Mouse (Mus musculus) left cerebral cortex, adult 2 months (tissue): ENCODE measurements around the gene Pde4dip. TPM values are rescaled to one million over a fixed set of nuclear protein-coding genes. Genes with fewer than 3 reads are reported as not detected.

ENCODE experiments used
- DNase-seq, 2 experiments: peaks; one replicate each; pipeline ENCODE4 v3.0.0; 2021 to 2022; ENCODE audit warnings: low spot score in 2 of 2, mixed read lengths in 1 of 2; ENCODE audit errors: extremely low spot score in 1 of 2
- H3K27ac ChIP-seq: fragments of 200-600 bp; 2 replicates; pipeline ENCODE4 v1.8.1; 2022
- H3K4me3 ChIP-seq: fragments of 200-600 bp; 2 replicates; pipeline ENCODE4 v1.8.1; 2022
- CTCF ChIP-seq: fragments of 200-600 bp; IDR thresholded peaks from 2 replicates; pipeline ENCODE4 v1.8.1; 2022; ENCODE audit warnings: antibody characterized with exemption, mild to moderate bottlenecking, moderate library complexity
- intact Hi-C: fragments of 180-260 bp; cut with DNase I; formaldehyde crosslinking; loops from one replicate; pipeline ENCODE4 v1.15.1; 2025
- total RNA-seq, 2 experiments: library from RNA; stranded (reverse); gene quantifications; 2 replicates each; pipeline ENCODE4 v1.2.3; 2021

Pde4dip gene
- total RNA-seq, 2 experiments from 2014 or later = 224 to 246 TPM

GRCm38 (mm10) chr3:97866696-97867095 lies 21.8 kb downstream of the Pde4dip start:
- no peak for TF ChIP-seq CTCF
- intact Hi-C loops = loop anchor here (5.0 kb wide), 1 partner anchor 99 kb away; no protein-coding TSS in a partner anchor
- peak overlapping the region; percentile 72 for H3K4me3 ChIP-seq
- DNase-seq = no peak
- H3K27ac ChIP-seq = peak overlapping the region; percentile 95; the same call in 1 of the 2 replicates

DNA sequence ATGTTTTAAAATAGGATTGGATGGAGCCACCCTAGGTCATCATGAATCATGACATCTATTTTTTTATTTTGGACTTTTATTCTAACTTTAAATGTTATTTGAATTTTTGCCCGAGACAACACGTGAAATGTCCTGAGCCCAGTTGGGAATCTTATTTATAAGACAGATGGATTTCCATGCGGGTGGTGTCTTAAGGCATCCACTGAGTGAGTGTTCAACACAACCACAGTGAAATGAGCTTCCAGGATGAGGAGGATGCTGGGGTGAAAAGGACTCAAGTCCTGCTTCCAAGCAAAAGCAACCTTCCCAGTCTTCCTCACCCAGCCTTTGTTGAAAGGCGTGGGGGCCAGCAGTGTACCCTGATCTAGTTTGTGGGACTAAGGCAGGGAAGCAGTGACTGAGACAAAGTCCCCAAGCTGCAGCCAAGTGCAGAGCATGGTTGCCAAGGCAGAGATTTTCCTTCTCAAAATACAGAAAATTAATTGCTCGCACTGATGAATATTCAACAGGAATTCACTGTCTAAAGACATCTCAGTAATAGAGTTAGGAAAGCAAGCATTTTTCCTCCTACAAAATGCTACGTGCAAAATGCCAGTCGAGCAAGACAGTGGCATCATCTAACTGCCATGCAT lies 27.6 kb downstream of the Pde4dip start:
- no peak for TF ChIP-seq CTCF
- H3K27ac ChIP-seq = peak overlapping the region; percentile 12; the same call in 1 of the 2 replicates

DNA sequence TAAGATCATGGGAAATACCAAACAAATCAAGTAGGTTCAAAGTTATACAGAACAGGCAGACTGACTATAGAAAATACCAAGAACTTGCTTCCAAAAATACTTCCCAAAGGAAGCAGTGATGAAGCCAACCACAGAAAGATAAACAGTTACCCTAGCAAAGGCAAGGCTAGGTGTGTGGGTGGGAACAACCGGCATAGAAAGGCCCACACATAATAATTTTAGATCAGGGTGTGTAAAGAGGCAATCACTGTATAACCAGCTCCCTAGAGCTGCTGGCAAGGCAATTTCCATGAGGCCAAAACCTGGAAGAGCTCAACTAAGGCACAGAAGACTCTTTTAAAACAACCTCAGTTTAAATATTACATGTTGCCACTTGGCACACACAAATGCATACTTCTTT lies 29.1 kb downstream of the Pde4dip start:
- intact Hi-C loops = no loop called here
- DNase-seq = peak in 1 of 2 experiments; percentile 37
- no peak for TF ChIP-seq CTCF
- Histone ChIP-seq H3K4me3 (no peak overlapping the region), H3K27ac (peak overlapping the region; percentile 53; the same call in 1 of the 2 replicates)

More for the DNA sequence above, 27.6 kb downstream of the Pde4dip start:
- no peak overlapping the region for H3K4me3 ChIP-seq
- DNase-seq = no peak
- intact Hi-C loops = no loop called here

DNA sequence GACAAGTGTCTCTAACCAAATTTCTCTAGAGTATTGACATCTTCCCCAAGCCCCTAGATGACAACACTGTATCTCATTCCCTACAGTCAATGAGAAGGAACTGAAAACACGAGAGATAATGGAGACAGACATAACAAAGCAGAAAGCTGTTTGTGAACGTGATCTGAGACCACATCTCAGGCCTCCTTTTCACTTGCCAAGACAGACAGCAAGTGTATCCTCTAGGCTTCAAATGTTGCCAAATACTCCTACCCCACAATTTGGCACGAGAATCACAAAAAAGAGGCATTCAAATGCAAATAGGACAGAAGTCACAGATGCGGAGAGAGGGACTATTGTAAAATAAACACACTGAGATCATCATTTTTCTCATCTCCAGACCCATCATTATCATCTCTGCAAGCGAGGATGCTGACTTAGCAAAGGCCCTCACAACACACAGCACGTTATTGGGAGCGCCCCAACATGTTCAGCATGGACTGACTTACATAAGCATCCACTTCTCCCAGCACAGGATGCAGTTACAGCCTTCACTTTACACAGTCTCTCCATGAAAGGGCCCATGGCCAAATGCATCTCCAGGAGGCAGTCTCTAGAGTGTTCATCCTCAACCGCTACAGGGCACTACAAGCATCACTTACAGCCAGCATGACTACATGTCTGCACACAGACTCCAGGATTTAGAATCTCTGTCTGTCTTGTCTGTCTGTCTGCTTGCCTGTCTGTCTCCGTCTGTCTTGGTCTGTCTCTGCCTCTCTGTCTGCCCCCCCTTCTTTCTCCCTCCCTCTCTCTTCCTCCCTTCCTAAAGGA lies 33.7 kb downstream of the Pde4dip start:
- DNase-seq = no peak
- intact Hi-C loops = no loop called here
- Histone ChIP-seq H3K4me3 (no peak overlapping the region), H3K27ac (peak overlapping the region; percentile 75)
- TF ChIP-seq CTCF = no peak

GRCm38 (mm10) chr3:97851803-97852202 lies 36.7 kb downstream of the Pde4dip start:
- no peak for DNase-seq
- intact Hi-C loops = no loop called here
- no peak for TF ChIP-seq CTCF
- Histone ChIP-seq H3K4me3 (no peak overlapping the region), H3K27ac (no peak overlapping the region)

DNA sequence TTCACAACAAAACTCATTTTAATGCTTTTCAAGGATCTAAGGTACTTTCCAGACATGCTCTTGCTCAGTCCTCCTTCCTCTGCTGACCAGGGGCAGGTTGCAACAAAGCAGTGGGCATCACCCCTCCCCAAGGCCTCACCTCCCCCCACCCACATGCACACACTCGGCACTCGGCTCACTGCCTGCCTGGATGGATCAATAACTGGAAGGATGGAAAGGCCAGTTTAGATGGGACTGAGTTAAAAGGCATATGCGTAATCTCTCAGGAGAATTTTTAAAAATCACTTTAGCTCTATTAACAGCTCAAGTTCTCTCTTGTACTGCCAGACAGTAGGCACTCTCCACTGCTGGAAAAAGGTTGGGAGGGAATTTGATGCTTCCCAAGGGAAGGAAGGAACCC lies 40.9 kb downstream of the Pde4dip start:
- intact Hi-C loops = no loop called here
- H3K27ac ChIP-seq = peak overlapping the region; percentile 67; the same call in 1 of the 2 replicates
- no peak overlapping the region for H3K4me3 ChIP-seq
- no peak for DNase-seq
- no peak for TF ChIP-seq CTCF

GRCm38 (mm10) chr3:97846448-97846847 lies 42.1 kb downstream of the Pde4dip start:
- Histone ChIP-seq H3K4me3 (no peak overlapping the region), H3K27ac (peak overlapping the region; percentile 67)
- no peak for TF ChIP-seq CTCF
- intact Hi-C loops = no loop called here
- no peak for DNase-seq

- no peak overlapping the region for H3K27ac ChIP-seq
- no peak for DNase-seq
- intact Hi-C loops = no loop called here
- no peak for TF ChIP-seq CTCF
- H3K4me3 ChIP-seq = no peak overlapping the region
These were observed 43.7 kb downstream of the Pde4dip start for GRCm38 (mm10) chr3:97844821-97845201.

DNA sequence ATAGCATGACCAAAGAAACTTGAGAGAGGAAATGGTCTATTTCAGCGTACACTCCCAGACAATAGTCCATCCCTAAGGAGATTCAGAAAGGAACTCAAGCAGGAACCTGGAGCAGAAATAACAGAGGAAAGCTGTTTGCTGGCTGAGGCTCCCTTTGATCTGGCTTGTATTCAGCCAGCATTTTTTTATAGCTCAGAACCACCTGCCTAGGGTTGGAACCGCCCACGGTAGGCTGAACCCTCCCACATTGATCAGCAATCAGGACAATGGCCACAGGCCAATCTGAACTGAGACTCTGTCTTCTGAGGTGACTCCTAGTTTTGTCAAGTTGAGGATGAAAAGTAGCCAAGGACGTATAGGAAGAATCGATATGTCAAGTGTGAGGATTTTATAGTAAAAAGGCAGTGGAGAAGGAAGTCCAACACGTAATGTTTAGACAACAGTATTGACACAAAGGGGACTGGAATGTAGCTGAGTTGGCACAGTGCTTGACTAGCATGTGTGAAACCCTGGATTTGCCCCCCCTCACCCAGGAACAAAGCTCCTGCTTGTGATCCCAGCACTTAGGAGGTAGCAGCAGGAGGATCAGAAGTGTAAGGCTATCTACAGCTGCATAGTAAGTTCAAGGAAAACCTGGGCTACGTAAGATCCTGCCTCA lies 44.2 kb downstream of the Pde4dip start:
- TF ChIP-seq CTCF = no peak
- no peak overlapping the region for H3K4me3 ChIP-seq
- intact Hi-C loops = no loop called here
- DNase-seq = no peak
- H3K27ac ChIP-seq = peak overlapping the region; percentile 26; the same call in 1 of the 2 replicates

DNA sequence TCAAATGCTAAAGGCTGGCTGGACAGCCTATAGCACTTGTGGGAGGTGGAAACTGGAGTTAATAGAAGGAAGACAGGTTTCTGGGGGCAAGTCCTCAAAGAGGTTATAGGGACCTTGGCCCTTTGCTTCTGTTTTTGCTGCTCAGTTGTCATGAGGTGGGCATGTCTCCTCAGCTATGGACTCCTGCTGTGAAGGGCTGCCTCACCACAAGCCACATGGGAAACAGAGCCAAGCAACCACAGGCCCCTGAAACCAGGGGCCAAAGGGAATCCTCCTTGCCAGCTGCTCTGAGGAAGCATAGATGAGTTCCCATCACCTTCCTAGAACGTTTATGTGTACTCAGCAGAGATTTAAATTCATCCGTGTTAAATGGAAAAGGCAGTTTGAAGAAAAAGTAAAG lies 45.9 kb downstream of the Pde4dip start:
- Histone ChIP-seq H3K4me3 (no peak overlapping the region), H3K27ac (no peak overlapping the region)
- no peak for DNase-seq
- no peak for TF ChIP-seq CTCF
- intact Hi-C loops = no loop called here

DNA sequence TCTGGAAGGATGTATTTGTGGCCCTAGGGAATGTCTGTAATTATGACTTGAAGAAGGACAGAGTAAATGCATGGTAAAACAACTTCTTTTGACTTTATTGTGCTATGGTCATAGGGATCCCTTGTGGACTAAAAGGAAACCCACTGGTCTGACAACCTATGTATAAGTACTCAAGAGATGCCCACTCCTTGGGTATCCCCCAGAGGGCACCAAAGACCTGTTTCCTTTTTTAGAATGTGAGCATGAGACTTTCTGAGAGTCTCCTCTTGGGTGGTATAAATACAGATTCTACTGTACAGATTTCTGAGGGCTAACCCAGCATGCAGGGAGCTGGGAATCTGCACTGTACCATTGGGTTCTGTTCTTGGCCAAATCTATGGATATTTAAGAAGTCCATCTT lies 48.1 kb downstream of the Pde4dip start:
- Histone ChIP-seq H3K27ac (no peak overlapping the region), H3K4me3 (no peak overlapping the region)
- intact Hi-C loops = loop anchor here (2.0 kb wide), 1 partner anchor 38 kb away; no protein-coding TSS in a partner anchor
- DNase-seq = no peak
- TF ChIP-seq CTCF = peak; percentile 32

- H3K27ac ChIP-seq = no peak overlapping the region
- no peak for TF ChIP-seq CTCF
- intact Hi-C loops = no loop called here
These were observed 52.6 kb downstream of the Pde4dip start for GRCm38 (mm10) chr3:97835888-97836287.

More at GRCm38 (mm10) chr3:97835888-97836287, 52.6 kb downstream of the Pde4dip start:
- no peak overlapping the region for H3K4me3 ChIP-seq
- no peak for DNase-seq
